Mouse (Mus musculus) forebrain, embryonic 16.5 days (tissue): ENCODE measurements around the gene Gsta4. TPM values are rescaled to one million over a fixed set of nuclear protein-coding genes. Genes with fewer than 3 reads are reported as not detected.

Experiments used
- ATAC-seq: fragments of 200-750 bp; cut with Nextera tagmentation; 2 replicates; pipeline ENCODE4 v1.8.0; 2017; ENCODE audit warnings: mild to moderate bottlenecking, moderate library complexity
- H3K27ac ChIP-seq: fragments of 300-500 bp; sonication (generic); 2 replicates; pipeline ENCODE4 v1.5.1; 2014; ENCODE audit warnings: low read length, control low read depth
- H3K27me3 ChIP-seq: fragments of 300-500 bp; sonication (generic); replicated peaks from 2 replicates; pipeline ENCODE4 v1.6.1; 2014; ENCODE audit warnings: low read length; ENCODE audit not compliant: control insufficient read depth, insufficient read depth
- H3K36me3 ChIP-seq: fragments of 300-500 bp; sonication (generic); 2 replicates; pipeline ENCODE4 v1.6.1; 2014; ENCODE audit not compliant: control insufficient read depth, insufficient read depth
- H3K4me1 ChIP-seq: fragments of 300-500 bp; sonication (generic); replicated peaks from 2 replicates; pipeline ENCODE4 v1.6.1; 2014; ENCODE audit warnings: low read length; ENCODE audit not compliant: control insufficient read depth, insufficient read depth
- H3K4me2 ChIP-seq: fragments of 300-500 bp; sonication (generic); 2 replicates; pipeline ENCODE4 v1.6.1; 2014; ENCODE audit warnings: mild to moderate bottlenecking, low read length, control low read depth
- H3K4me3 ChIP-seq: fragments of 300-500 bp; sonication (generic); replicated peaks from 2 replicates; pipeline ENCODE4 v1.5.1; 2014; ENCODE audit warnings: mild to moderate bottlenecking, low read length, control low read depth
- H3K9ac ChIP-seq: fragments of 300-500 bp; sonication (generic); replicated peaks from 2 replicates; pipeline ENCODE4 v1.6.1; 2014; ENCODE audit warnings: low read depth, low read length, control low read depth
- H3K9me3 ChIP-seq: fragments of 300-500 bp; sonication (generic); 2 replicates; pipeline ENCODE4 v1.6.1; 2016; ENCODE audit warnings: low read length; ENCODE audit not compliant: control insufficient read depth
- WGBS: fragments of 180-500 bp; shearing (Covaris S2); extraction: QIAGEN DNeasy Blood & Tissue Kit; methylation state at CpG from one replicate; pipeline ENCODE4 v1.1.7; 2014; 5-methylcytosine and 5-hydroxymethylcytosine counted together
- polyA plus RNA-seq: library from polyadenylated mRNA; unstranded; fragments of >200 nt; fragmentation: Nextera tagmentation; extraction: Ambion mirVana; gene quantifications from 2 replicates; pipeline ENCODE4 v1.2.1, GENCODE M21; 2015

Gsta4 gene
- polyA plus RNA-seq, 1 experiment from 2014 or later, result 14.9 TPM

- WGBS, result under 1% methylated on average over 50 of the region's 58 CpGs
- Histone ChIP-seq H3K36me3 (no peaks in the 10 kb centered on the region), H3K4me2 (peak overlapping the region; percentile 66), H3K4me1 (peaks cover 9% of the 10 kb centered on the region), H3K9me3 (no peaks in the 10 kb centered on the region), H3K4me3 (peak overlapping the region; percentile 63), H3K27ac (peak overlapping the region; percentile 93), H3K27me3 (no peaks in the 10 kb centered on the region), H3K9ac (peak overlapping the region; percentile 75)
- ATAC-seq, result peak; percentile 97
These were observed 7.0 kb upstream of the Gsta4 start for GRCm38 (mm10) chr9:78175277-78176200.

DNA sequence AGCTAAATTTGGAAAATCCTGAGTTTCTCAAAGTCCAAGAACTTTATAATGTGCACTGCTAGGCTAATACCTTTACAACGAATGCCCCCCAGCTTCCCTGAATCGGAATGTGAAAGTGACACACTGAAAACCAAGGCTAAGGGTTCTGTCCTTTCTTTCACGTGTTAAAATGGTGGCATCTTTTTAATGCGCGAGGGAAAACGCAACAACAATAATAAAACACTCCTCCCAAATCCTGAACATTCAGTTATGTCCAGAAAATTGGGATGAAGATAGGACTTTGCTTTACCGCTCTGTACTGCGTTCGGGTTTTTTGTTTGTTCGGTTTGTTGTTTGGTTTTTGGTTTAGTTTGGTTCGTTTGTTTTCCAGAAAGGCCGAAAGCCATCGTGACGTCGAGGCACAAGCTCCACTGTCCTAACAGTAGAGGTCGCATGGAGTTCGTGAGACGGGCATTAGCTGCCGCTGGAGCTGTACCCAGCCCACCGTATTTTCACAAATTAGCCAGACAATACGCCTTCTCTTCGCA lies 6.3 kb upstream of the Gsta4 start:
- Histone ChIP-seq H3K36me3 (no peaks in the 10 kb centered on the region), H3K4me2 (peak overlapping the region; percentile 66), H3K9me3 (no peaks in the 10 kb centered on the region), H3K9ac (peak overlapping the region; percentile 75), H3K27ac (peak overlapping the region; percentile 93), H3K4me1 (peaks cover 9% of the 10 kb centered on the region), H3K27me3 (no peaks in the 10 kb centered on the region), H3K4me3 (peak overlapping the region; percentile 63)
- WGBS, result under 1% methylated on average over 22 of the region's 22 CpGs
- ATAC-seq, result peak; percentile 59

- Histone ChIP-seq H3K9me3 (no peaks in the 10 kb centered on the region), H3K36me3 (no peaks in the 10 kb centered on the region), H3K4me2 (peak overlapping the region; percentile 66), H3K27me3 (no peaks in the 10 kb centered on the region), H3K9ac (peak overlapping the region; percentile 75), H3K4me1 (peaks cover 9% of the 10 kb centered on the region), H3K27ac (peak overlapping the region; percentile 93), H3K4me3 (peak overlapping the region; percentile 63)
- no peak for ATAC-seq
- 23% methylated on average over 7 of the region's 7 CpGs for WGBS
These were observed 5.7 kb upstream of the Gsta4 start for GRCm38 (mm10) chr9:78176831-78177230.

GRCm38 (mm10) chr9:78178197-78178596 lies 4.4 kb upstream of the Gsta4 start:
- H3K4me2 ChIP-seq, result no peak overlapping the region
- WGBS, result 79% methylated on average over 5 of the region's 5 CpGs
- H3K4me3 ChIP-seq, result no peak overlapping the region
- ATAC-seq, result no peak
- no peaks in the 10 kb centered on the region for H3K9me3 ChIP-seq
- peaks cover 9% of the 10 kb centered on the region for H3K4me1 ChIP-seq
- no peak overlapping the region for H3K9ac ChIP-seq
- no peaks in the 10 kb centered on the region for H3K27me3 ChIP-seq
- no peak overlapping the region for H3K27ac ChIP-seq
- H3K36me3 ChIP-seq, result no peaks in the 10 kb centered on the region

GRCm38 (mm10) chr9:78179071-78179470 lies 3.5 kb upstream of the Gsta4 start:
- Histone ChIP-seq H3K27ac (no peak overlapping the region), H3K9ac (no peak overlapping the region), H3K9me3 (no peaks in the 10 kb centered on the region), H3K4me2 (no peak overlapping the region), H3K36me3 (no peaks in the 10 kb centered on the region), H3K4me3 (no peak overlapping the region), H3K4me1 (peaks cover 9% of the 10 kb centered on the region), H3K27me3 (no peaks in the 10 kb centered on the region)
- no peak for ATAC-seq
- 91% methylated on average over 2 of the region's 2 CpGs for WGBS

DNA sequence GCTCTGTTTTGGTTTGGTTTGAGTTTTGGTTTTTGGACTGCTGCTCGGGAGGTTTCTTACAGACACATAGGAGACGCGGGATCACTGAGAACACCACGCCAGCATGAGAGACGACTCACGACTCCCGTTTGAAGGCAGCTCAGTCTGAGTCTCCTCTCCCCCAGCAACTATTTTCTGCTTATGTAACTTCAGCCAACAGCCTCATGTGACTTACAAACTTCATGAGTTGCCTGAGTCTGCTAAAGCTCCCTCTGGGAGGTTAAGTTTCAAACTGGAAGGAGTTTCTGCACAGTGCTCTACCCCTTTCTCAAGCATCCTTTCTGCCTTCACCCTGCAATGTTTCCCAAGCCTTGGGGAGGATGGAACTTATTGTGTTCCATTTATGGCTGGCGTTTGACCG lies 3.1 kb downstream of the Gsta4 start:
- ATAC-seq, result no peak
- H3K9ac ChIP-seq, result no peak overlapping the region
- no peaks in the 10 kb centered on the region for H3K36me3 ChIP-seq
- no peaks in the 10 kb centered on the region for H3K9me3 ChIP-seq
- no peak overlapping the region for H3K4me2 ChIP-seq
- H3K4me3 ChIP-seq, result no peak overlapping the region
- H3K27me3 ChIP-seq, result no peaks in the 10 kb centered on the region
- peaks cover 2% of the 10 kb centered on the region for H3K4me1 ChIP-seq
- WGBS, result 87% methylated on average over 9 of the region's 9 CpGs
- no peak overlapping the region for H3K27ac ChIP-seq

GRCm38 (mm10) chr9:78188910-78189309 lies 6.3 kb downstream of the Gsta4 start:
- peaks cover 15% of the 10 kb centered on the region for H3K4me1 ChIP-seq
- H3K27me3 ChIP-seq, result no peaks in the 10 kb centered on the region; the same call in 1 of the 2 replicates
- no peaks in the 10 kb centered on the region for H3K9me3 ChIP-seq
- no peak overlapping the region for H3K9ac ChIP-seq
- no peaks in the 10 kb centered on the region for H3K36me3 ChIP-seq
- H3K4me3 ChIP-seq, result no peak overlapping the region
- ATAC-seq, result no peak
- H3K4me2 ChIP-seq, result no peak overlapping the region
- 77% methylated on average over 8 of the region's 8 CpGs for WGBS
- H3K27ac ChIP-seq, result no peak overlapping the region

GRCm38 (mm10) chr9:78190651-78191634 lies 8.4 kb downstream of the Gsta4 start:
- H3K27ac ChIP-seq, result no peak overlapping the region
- no peaks in the 10 kb centered on the region; the same call in 1 of the 2 replicates for H3K27me3 ChIP-seq
- ATAC-seq, result peak; percentile 48; the same call in 1 of the 2 replicates
- H3K4me1 ChIP-seq, result peaks cover 15% of the 10 kb centered on the region
- peak overlapping the region; percentile 49 for H3K9ac ChIP-seq
- under 1% methylated on average over 19 of the region's 19 CpGs for WGBS
- H3K4me3 ChIP-seq, result peak overlapping the region; percentile 45
- H3K9me3 ChIP-seq, result no peaks in the 10 kb centered on the region
- H3K4me2 ChIP-seq, result peak overlapping the region; percentile 79
- no peaks in the 10 kb centered on the region for H3K36me3 ChIP-seq
